8 mouse cellular contexts compared by ENCODE assay signal in genomic region chr3:98223783-98224580, GRCm38 (mm10). TPM values are rescaled to one million over a fixed set of nuclear protein-coding genes. Genes with fewer than 3 reads are reported as not detected.
DNase-seq lines count a peak whose midpoint lies in the region; ATAC-seq and TF ChIP-seq lines count a peak whose summit lies in the region.

No protein-coding gene starts in this region.

- peak; percentile 59 for DNase-seq in MEL-GATA-1-ER (ENCODE audit: extremely low read depth, low read depth)
- DNase-seq in cerebellum, adult 9-10 months = peak; percentile 39
- DNase-seq in heart, postnatal 4 days = peak; percentile 82
- DNase-seq in layer of hippocampus, adult 2 months (ENCODE audit: low spot score in 2 of 2) = peak; percentile 71 to 74
- DNase-seq in lung, adult 18-20 months = peak; percentile 54 to 66
- DNase-seq in ovary, postnatal 36 days (ENCODE audit: low spot score) = peak; percentile 75
- DNase-seq in urinary bladder, postnatal 25 days (ENCODE audit: low spot score) = peak; percentile 59

- no peak overlapping the region for H3K4me3 ChIP-seq in layer of hippocampus, adult 2 months

- peak overlapping the region; percentile 58 for H3K27ac ChIP-seq in layer of hippocampus, adult 2 months

- ATAC-seq in frontal cortex, adult (ENCODE audit: low TSS enrichment) = peak; percentile 92

- peak; percentile 84 for TF ChIP-seq CTCF in layer of hippocampus, adult 2 months (conservative IDR thresholded peaks at IDR 0.05)

RNA-seq across cellular contexts. Expression of gene Reg4, which starts 2.0 kb away (rescaled TPM):
- total RNA-seq in heart, postnatal 4 days (2021) = not detected
- not detected for total RNA-seq in layer of hippocampus, adult 2 months (2021)

RNA-seq across cellular contexts. Expression of gene Hmgcs2, which starts 56.3 kb away (rescaled TPM):
- total RNA-seq in heart, postnatal 4 days (2021) = 100 to 1,000 TPM; 203 to 271 TPM
- 10 to 100 TPM in 1 of 2 experiments, 1 to 10 TPM in 1; 8.3 to 10.3 TPM for total RNA-seq in layer of hippocampus, adult 2 months (2021)

Comparison
In these comparisons a context has a peak if more than half of its experiments do, and no peak if none do; other contexts are left out.
1. RNA of gene Hmgcs2, which starts 56.3 kb away (total RNA-seq): 203 to 271 TPM in heart, postnatal 4 days; 8.3 to 10.3 TPM in layer of hippocampus, adult 2 months; every median in the first group is over 10 times any median in the second.
2. Peak in every context shown above with its lines, with median percentiles within 50 percentile points of each other: DNase-seq.